Mouse (Mus musculus): ENCODE data around the gene Gys2.

Gys2 gene

DNA sequence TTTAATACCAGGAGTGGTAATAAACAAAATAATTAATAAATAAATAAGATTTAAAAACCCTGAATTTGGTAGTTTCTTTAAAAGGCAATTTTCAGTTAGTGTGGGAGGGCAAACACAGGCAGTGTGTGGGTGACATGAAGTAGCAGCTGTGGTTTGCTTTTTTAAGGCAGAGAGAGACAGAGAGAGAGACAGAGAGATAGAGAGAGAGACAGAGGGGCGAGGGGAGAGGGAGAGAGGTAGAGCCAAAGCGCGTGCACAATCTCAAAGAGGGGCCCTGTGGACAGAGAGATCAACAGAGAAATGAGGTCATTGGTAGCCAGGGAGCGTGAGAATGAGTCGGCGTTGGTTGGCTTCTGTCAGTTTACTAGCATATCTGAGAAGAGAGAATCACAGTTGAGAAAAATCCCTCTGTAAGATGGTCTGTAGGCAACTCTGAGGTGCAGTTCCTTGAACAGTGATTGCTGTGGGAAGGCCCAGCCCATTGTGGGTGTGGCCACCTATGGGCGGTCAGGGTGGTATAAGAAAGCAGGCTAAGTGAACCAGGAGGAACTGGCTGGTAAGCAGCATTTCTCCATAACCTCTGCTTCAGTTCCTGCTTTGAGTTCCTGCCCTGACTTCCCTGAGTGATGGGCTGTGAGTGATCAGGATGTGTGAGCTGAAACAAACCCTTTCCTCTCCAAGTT, 17.5 kb downstream of the Gys2 start:
- no peak for DNase-seq

DNA sequence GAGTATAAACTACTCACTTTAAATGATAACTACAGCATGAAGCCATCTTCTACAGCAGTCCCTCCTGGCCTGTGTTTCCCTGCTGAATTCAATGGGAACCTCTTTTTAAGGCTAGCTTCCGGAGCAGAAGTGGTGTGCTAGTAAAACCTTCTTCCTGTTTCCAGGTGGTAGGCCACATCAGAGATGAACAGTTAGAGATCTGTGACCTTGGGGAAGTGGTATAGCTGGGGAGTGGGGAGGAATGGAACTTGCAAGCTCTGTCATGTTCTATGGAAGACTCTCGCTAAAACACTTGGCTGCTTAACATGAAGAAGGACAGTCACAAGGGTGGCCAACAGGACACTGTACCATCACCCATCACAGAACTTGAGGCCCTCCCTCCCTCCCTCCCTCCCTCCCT, 19.6 kb downstream of the Gys2 start:
- no peak for DNase-seq

DNA sequence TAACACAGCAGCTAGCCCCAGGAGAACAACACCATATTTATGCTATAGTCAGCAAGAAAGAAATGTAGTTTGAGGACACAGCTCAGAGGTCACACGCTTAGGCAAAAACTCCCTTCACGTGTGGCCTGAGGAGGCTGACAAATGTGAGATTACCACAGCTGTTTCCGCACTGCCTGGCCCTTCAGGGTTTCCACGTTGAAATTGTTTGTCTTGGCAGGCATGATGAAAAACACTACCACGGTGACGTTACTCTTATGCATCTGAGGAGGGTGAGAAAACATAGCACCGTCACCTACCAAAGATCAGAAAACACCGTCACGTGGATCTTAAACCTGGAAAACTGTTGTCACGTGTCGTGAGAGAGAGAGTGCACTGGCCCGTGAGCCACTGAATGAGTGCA, 21.5 kb downstream of the Gys2 start:
- peak; percentile 5 to 7 for DNase-seq

DNA sequence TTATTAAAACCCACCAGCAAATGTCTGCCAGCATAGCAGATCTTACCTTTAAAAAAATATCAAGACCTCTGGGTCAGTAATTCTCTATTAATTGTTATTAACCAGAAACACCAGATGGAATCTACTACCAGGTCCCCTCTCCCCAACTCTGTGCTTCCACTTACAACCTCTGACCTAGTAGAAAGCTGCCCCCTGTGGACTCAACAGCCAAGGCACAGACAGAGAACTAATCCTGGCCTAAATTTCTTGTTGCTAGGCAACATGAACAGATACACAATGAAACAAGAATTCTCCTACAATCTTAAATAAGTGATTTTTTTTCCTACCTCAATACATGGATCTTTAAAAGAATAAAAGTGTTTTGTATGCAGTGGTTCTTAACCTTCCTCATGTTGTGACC, 43.8 kb downstream of the Gys2 start:
- no peak for DNase-seq

DNA sequence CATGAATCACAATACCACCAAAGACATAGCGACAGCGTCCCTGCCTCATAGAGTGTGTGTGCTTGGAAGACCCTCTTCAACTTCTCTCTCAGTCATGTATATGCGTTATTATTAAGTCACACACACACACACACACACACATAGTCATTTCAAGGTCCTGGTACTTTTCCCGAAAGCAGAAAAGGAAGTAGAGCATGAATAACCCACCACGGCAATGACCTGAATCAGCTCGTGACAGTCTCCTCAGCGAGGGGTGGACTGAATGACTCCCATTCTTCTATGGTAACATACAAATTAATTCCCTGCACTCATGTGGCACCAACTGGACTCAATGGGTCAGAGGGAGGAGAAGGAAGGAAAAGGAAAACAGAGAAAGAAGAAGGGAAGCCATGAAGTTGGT, 47.9 kb downstream of the Gys2 start:
- no peak for DNase-seq

DNA sequence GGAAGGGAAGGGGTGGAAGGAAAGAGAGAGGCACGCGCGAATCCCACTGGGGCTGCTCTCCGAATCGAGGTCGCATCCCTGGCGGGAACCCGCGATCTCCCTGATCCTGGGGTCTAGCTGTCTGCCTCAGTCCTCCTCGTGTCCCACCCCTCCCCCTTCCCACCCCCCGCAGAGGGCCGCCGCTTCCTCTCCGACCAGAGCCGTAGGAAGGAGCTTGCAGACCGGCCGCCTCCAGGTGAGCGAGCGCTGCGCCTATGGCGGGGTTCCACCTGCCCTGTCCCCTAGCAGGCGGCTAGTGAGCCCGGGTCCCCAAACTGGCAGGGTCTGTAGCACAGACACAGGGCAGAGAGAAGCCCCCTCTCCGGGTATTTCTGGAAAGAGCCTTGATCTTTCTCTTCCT, 58.3 kb downstream of the Gys2 start:
- no peak for DNase-seq

DNA sequence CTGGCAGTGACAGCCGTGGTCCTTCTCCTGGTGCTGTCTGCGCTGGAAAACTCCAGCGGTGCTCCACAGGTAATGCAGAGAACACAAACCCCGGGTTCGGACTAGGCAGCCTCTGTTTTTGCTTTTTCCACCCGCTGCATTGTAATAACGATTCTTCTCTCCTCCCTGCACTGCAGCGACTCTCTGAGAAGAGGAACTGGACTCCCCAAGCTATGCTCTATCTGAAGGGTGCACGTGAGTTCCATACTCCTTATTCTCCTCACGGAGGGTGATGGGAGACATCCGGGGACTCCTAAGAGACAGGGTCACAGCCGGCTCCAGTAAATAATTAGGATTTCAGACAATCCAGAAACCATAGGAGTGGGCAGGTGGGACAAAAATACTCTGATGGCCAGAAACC, 59.1 kb downstream of the Gys2 start:
- no peak for DNase-seq

DNA sequence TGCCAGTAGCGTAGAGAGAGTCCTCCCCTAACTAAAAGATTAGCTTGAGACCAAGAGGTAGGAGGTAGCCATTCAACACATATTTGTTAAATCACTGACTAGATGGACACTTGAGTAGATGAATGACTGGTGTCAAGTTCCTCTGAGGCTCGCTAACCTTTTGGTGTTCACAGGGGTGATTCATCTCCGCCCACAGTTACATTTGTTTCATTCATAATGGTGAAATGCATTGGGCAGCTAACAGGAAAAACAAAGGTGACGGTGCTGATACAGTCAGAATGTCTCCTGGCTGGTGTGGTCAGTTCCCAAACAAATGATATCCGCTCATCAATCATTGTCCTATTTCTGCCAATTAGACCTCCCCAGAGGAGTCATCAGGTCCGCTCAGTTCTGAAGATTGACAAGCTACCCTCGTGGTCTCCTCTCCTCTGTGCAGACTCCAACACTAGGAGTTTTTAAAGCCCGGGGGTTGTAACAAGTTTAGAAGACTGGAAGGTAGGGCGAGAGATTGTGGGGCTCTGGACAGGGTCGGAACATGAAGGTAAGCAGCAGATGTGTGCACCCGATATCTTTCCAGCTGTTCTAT, 59.9 kb downstream of the Gys2 start, which contains the start of gene Spx:
TSS of gene Spx (plus strand) at position 536 of the 586 bp plus-strand sequence.
- DNase-seq, result no peak

DNA sequence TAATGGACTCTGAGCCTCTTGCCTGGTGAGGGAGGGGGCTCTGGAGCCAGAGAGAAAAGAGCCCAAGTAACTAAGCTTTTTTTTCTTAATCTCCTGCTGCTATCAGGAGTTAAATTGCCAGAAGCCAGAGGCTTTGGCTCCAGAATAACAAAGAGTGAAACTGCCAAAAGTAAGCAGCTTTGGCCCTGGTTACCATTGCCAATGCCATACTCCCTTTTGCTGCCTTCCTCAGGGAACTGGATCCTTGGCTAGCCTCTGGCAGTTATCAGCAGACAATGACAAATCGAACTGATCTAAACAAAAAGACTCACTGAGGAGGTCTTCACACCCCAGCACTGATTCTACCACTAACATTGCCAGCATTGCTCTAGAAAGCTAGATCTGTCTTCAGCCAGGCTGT, 61.8 kb downstream of the Gys2 start:
- no peak for DNase-seq

DNA sequence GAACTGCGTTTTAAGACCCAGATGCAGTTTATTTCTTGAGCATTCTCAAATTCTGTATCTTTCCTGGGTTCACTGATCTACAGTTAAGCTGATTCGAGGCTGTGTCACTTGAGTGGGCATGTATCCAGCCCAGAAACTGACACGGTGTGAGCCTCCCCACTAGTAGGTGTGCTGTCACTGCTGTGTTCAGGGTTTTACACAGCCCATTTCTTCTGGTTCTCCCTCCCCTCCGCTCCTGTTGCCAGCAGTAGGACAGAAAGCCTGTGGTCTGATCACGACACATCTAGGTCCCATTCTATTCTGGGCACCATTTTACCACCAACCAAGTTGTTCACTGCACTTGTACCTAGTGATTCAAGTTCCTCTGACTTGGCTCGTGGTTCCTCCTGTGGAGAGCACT, 77.2 kb downstream of the Gys2 start:
- DNase-seq, result no peak

DNA sequence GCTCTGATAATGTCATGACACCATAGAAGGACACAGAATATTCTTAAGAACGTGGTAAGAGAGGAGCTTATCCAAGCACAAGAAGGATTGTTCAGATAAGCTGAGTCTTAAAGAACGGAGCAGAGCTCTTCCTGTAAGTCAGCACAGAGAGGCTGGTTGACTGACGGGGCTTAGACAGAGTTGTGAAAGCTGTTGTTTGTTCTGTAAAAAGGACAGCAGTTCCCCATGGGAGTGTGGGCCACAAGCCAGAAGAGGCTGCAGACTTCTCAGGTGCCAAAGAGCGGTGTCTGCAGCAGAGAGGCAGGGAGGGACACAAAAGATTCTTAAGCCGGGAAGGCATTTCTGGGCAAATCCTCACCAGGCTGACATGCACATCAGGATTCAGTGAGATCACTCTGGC, 78.2 kb downstream of the Gys2 start:
- no peak for DNase-seq

DNA sequence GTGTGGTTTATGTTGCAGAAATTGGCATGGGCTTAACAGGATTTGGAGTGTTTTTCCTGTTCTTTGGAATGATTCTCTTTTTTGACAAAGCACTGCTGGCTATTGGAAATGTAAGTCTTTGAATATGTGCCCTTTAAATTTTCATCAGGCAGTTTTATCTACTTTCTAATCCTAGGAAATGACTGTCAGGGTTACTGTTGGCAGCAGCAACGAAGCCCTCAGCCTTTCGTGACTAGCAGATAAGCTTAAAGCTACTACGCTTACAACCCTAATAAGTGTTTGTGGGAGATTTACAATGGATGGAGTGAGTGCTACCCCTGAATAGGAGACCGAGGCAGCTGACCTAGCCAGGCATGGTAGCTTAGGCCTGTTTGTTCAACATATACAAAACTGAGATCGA, 80.6 kb downstream of the Gys2 start:
- DNase-seq, result no peak

DNA sequence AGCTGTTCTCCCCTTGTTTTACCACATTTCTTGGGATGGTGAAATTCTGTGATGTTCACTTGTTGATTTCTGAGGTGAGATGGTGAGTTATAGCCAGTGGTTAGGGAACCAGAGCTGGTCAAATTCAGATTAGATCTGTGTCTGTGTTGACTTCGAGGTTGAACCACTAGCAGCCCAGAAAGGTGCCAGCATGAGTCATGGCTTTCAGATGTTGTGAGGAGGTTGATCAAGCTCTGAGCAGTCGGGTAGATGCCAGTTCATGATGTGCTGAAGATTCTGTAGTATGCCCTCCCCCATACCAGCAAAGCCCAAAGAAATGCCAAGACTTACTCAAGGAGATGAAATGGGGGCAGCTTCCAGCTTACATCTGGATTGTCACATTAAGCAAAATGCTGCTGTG, 83.8 kb downstream of the Gys2 start:
- DNase-seq, result no peak

DNA sequence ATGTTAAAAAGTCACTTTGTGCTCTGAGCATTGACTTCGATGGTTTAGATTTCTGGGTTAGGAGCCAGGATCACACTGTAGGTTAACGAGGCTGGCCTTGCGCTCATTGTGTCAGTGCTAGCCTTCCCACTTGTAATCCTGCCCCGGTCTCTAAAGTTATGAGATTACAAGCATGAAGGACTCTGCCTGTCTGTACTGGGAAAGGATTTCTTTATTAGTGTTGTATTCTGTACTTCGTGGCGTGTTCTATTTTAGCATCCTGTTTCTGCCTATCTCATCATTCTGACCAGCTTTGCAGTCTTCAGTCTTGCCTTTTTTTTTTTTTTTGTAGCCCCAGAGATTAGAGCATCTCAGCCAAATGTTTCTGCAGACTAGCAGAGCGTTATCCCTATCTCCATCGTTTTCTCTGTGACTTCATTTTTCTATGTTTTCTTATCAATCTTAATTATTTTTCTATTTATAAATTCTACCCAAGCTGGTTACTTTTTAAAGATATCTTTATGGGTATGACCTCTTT, 85.1 kb downstream of the Gys2 start:
- no peak for DNase-seq

DNA sequence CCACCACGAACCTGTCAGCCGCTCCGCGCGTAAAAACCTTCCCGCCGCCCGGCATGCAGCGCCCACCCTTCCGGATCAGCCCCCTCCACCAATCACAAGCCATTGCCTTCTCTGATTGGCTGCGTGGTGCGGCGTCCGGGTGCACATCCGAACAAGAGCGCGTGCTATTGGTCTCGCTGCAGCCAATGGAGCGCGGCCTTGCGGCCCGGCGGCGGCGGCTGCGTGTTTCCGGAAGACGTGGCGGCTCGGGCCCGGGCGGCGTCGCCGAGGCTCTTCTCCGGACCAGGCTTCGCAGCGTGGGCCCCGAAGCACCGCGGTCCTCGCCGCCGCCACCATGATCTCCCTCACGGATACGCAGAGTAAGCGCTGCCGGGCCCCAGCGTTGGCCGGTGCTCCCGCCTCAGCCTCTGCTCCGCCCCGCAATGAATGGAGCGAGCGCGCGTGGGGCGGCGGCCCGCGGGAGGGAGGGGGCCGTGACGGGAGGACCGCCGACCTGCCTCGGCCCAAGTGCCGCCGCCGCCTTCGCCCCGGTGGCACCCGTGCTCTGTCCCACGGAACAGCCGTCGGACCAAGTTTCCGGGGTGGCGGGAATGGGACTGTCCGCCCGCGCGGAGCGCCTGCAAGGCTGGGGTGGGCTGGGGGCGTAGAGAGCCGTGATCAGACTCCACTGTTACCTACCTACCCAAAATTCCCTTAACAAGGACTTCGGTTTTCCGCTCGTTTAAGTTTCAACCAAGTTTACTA, 85.7 kb downstream of the Gys2 start, which contains the start of the genes Recql and Golt1b:
TSS of gene Recql (minus strand) at position 77 of the 744 bp plus-strand sequence.
TSS of gene Golt1b (plus strand) at position 211 of the 744 bp plus-strand sequence.
- DNase-seq, result peak; percentile 96 to 97

DNA sequence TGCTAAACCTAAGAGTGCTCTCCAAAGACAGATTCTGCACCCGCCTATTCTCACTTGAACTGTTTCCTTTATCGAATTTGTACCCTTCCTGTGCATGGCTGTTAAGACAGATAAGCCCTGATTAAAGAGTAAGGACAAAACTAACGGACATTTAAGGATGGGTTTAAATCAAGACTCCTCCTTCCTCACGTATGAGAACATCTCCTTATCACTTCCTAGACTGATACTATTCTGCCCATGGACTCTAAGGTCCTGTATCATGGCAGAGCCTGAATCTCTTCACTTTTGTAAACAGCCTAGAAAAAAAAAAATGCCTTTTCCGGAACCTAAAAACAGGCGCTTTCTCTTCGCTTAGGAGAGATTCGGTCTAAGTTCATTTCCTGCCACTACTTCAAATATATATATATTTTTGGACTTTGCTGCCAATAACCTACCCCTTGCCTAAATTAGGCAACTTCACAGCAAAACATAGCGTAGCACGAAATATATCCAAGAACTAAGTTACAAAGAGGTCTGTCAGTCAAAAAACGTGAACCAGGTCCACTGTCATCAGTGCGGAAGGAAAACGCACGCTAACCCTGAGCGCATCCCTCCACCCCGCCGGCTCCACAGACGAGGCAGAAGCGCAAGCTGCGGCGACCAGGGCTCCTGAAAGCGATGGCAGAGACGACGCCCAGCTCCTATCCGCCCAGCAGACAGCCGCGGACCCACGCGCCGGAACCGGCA, 86.5 kb downstream of the Gys2 start:
- DNase-seq, result no peak

DNA sequence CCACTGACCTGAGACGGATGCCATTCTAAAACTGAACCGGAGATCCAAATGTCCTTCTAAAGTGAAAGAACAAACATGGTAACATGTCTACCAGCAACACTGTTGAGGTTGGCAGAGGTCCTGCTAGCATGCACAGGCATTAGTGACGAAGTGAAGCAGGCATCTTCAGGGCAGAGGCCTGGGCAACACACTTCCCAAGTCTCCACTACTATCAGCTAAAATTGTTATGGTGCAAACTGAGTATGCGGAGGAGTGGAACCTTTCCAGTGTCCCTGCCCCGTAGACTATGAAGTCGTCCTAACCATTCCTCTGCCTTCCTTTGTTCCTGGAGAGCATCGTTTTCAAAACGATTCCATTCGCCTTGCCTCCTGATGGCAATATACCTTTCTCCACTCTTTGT, 88.4 kb downstream of the Gys2 start:
- no peak for DNase-seq

DNA sequence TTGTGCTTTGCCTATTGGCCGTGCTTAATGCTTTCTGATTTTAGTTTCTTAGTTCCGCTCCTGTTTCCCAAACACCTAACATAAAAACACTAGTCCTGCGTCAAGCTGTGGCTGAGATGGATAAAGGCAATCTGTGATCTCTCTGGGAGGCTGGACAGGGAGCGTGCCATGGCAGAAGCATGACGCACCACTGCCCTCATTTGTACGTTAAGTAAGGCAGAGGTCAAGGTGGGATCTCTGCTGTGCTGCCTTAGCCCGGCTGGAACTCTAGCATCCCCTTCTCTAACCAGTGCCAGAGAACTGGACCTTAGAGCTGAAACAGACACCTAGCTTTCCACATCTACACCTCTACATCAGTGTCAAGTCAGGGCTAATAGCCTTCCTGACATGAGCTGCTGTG, 91.3 kb downstream of the Gys2 start:
- DNase-seq, result no peak

DNA sequence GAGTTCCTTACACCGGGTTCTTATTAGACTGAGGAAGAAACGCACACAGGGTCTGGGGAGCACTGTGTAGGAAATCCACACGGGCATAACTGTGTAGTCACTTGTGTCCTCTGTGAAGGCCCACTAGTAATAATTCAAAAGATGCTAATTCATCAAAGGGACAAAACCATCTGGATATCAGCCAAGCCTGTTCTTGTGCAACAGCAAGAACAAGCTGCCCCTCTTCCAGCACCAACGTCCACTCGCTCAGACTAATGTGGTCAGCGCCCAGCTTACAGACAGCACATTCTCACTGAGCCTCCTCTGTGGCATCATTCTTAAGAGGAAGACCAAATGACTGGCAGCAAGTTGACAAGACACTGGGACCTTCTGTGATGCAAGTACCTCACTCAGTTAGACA, 92.9 kb downstream of the Gys2 start:
- no peak for DNase-seq

DNA sequence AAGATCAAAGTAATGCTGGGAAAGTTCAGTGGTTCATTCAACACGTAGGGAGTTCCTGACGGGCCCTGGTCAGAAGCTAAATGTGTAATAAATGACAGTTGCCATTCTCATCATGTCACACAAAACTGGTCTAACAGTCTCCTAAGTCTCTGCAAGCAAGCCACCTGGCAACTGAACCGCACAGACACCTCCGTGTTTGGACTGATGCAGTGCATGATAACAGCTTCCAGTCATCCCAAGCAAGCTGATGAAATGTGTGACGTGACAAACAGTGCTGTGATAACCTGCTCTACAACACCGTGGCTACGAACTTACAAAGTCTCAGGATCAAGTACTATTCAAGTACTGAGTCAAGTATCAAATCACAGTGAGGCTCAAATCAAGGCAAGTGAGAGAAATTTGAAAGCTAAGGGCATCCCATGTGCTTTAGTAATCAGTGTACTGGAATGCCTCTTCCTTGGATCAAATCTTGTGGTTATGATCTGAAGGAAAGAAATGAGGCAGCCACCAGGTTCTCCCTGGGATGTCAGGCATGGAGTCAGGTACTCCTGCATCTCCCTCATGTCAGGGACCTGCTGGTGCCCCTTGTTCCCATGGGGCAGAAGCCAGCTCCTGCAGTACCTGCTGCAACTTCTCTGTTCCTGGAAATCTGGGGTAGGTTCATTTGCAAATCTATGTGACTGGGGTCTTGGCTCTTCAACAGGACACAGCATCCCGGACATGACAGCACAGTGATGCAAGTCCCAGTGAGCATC, 94.2 kb downstream of the Gys2 start:
- DNase-seq, result no peak

DNA sequence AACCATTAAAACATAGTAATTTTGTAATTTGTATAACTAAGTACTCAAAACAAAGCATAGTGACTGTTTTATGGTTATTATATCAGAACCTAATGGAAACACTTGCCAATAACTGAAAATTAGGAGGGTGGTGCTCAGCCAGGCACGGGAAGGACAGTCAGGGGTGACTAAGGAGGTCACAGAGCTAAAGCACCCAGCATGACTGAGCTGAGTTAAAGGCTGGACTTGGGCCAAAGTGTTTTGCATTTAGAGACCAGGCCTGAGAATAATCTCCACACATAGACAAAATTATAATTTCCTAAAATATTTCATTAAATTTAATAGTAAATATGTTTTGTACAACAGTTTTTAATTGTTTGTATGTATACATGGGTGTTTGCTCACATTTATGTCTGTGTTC, 95.8 kb downstream of the Gys2 start:
- DNase-seq, result no peak

Data from kidney, adult 8-10 months (tissue).